Mouse (Mus musculus) limb, embryonic 12.5 days (tissue): ENCODE measurements around the gene Mfsd4b5. TPM values are rescaled to one million over a fixed set of nuclear protein-coding genes. Genes with fewer than 3 reads are reported as not detected.
"Not testable (repeated sequence)": the region's sequence is repeated elsewhere in the genome, so short reads cannot be mapped to it uniquely, and the experiment has no call there.

ENCODE experiments used
- ATAC-seq: fragments of 200-750 bp; cut with Nextera tagmentation; 2 replicates; pipeline ENCODE4 v1.8.0; 2017; ENCODE audit warnings: low read depth, moderate TSS enrichment; ENCODE audit not compliant: insufficient number of reproducible peaks, insufficient read depth, low FRiP score, low TSS enrichment
- H3K27ac ChIP-seq: fragments of 300-500 bp; sonication (generic); 2 replicates; pipeline ENCODE4 v1.5.1; 2016; ENCODE audit warnings: mild to moderate bottlenecking, moderate library complexity
- H3K27me3 ChIP-seq: fragments of 300-500 bp; sonication (generic); 2 replicates; pipeline ENCODE4 v1.6.1; 2016; ENCODE audit warnings: mild to moderate bottlenecking, moderate library complexity
- H3K36me3 ChIP-seq: fragments of 300-500 bp; sonication (generic); 2 replicates; pipeline ENCODE4 v1.6.1; 2016; ENCODE audit warnings: mild to moderate bottlenecking, moderate library complexity
- H3K4me1 ChIP-seq: fragments of 300-500 bp; sonication (generic); replicated peaks from 2 replicates; pipeline ENCODE4 v1.6.1; 2016
- H3K4me2 ChIP-seq: fragments of 300-500 bp; sonication (generic); 2 replicates; pipeline ENCODE4 v1.6.1; 2016; ENCODE audit warnings: mild to moderate bottlenecking, moderate library complexity
- H3K4me3 ChIP-seq: fragments of 300-500 bp; sonication (generic); replicated peaks from 2 replicates; pipeline ENCODE4 v1.5.1; 2016; ENCODE audit warnings: mild to moderate bottlenecking
- H3K9ac ChIP-seq: fragments of 300-500 bp; sonication (generic); replicated peaks from 2 replicates; pipeline ENCODE4 v1.6.1; 2016; ENCODE audit warnings: mild to moderate bottlenecking, moderate library complexity
- H3K9me3 ChIP-seq: fragments of 300-500 bp; sonication (generic); 2 replicates; pipeline ENCODE4 v1.6.1; 2016; ENCODE audit warnings: mild to moderate bottlenecking, moderate library complexity
- WGBS: fragments of 180-500 bp; shearing (Covaris S2); methylation state at CpG from one replicate; pipeline ENCODE4 v1.1.7; 2016; 5-methylcytosine and 5-hydroxymethylcytosine counted together
- polyA plus RNA-seq: library from polyadenylated mRNA; unstranded; fragments of >200 nt; fragmentation: Nextera tagmentation; extraction: Ambion mirVana; gene quantifications from 2 replicates; pipeline ENCODE4 v1.2.1, GENCODE M21; 2016

The Mfsd4b5 gene
- polyA plus RNA-seq, 1 experiment from 2014 or later: 0.11 TPM

DNA sequence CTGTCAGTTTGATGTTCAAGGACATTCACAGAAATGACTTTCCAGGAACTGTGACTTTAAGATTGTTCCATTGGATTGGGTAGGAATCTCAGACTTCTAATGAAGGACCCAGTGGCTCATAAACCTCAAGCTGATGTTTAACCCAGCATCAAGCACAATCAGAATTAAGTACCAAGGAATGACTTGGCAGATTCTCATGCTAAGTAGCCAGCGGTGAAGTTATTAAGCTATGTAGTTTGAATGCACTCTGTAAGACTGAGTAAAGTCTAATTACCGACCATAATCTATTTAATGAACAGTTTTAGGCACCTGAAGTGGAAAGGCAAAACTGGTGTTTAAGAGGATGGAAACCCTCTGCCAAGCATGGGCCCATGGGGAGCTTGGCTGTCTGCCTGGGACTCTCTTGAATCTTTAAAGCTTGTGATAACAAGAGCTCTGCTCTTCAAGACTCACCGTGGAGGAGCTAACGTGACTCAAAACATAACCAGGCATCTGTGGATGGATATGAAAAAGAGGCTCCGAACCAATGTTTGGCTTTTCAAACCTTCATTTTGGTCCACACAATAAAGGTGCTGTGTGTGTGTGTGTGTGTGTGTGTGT lies 31.9 kb upstream of the Mfsd4b5 start:
- Histone ChIP-seq H3K4me3 (no peak overlapping the region), H3K27me3 (no peaks in the 10 kb centered on the region), H3K9ac (no peak overlapping the region), H3K4me1 (0 out of 2 replicates have a peak, but pooled peaks cover 5% of the 10 kb centered on the region), H3K9me3 (no peaks in the 10 kb centered on the region), H3K36me3 (no peaks in the 10 kb centered on the region), H3K27ac (no peak overlapping the region), H3K4me2 (no peak overlapping the region)
- WGBS: 87% methylated on average over 5 of the region's 5 CpGs
- ATAC-seq: no peak

- H3K4me1 ChIP-seq: peaks cover 14% of the 10 kb centered on the region
- H3K4me3 ChIP-seq: no peak overlapping the region
- WGBS: 87% methylated on average over 11 of the region's 11 CpGs
- H3K27me3 ChIP-seq: 0 out of 2 replicates have a peak, but pooled peaks cover 3% of the 10 kb centered on the region
- no peak for ATAC-seq
- H3K36me3 ChIP-seq: no peaks in the 10 kb centered on the region
- H3K4me2 ChIP-seq: no peak overlapping the region
- no peaks in the 10 kb centered on the region for H3K9me3 ChIP-seq
- H3K27ac ChIP-seq: no peak overlapping the region
- no peak overlapping the region for H3K9ac ChIP-seq
These were observed 23.1 kb upstream of the Mfsd4b5 start for GRCm38 (mm10) chr10:40009591-40009990.

DNA sequence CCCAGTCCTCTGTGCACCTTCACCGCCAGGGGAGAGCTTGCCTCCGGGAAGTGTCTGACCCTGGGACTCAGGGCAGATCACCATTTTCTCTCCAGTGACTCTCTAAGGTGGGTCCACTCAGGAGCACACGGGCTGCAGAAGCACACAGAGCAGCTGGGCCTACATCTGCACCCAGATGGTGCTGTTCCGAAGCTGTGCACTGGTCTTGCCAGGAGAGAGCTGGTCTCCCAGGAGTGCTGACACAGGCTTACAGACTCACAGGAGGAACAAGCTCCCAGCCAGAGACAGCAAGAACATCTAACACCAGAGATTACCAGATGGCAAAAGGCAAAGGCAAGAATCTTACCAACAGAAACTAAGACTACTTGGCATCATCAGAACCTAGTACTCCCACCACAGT lies 22.4 kb upstream of the Mfsd4b5 start:
- not testable (repeated sequence) for H3K27ac ChIP-seq, H3K4me2 ChIP-seq, H3K9me3 ChIP-seq, H3K9ac ChIP-seq, H3K27me3 ChIP-seq, ATAC-seq, H3K4me3 ChIP-seq, H3K36me3 ChIP-seq
- H3K4me1 ChIP-seq: peaks cover 15% of the 10 kb centered on the region
- 69% methylated on average over 4 of the region's 4 CpGs for WGBS

- H3K4me2 ChIP-seq: no peak overlapping the region
- no peaks in the 10 kb centered on the region for H3K9me3 ChIP-seq
- H3K9ac ChIP-seq: no peak overlapping the region
- ATAC-seq: no peak
- H3K27ac ChIP-seq: no peak overlapping the region
- H3K36me3 ChIP-seq: no peaks in the 10 kb centered on the region
- H3K27me3 ChIP-seq: 0 out of 2 replicates have a peak, but pooled peaks cover 3% of the 10 kb centered on the region
- H3K4me1 ChIP-seq: peaks cover 15% of the 10 kb centered on the region
- H3K4me3 ChIP-seq: no peak overlapping the region
- 90% methylated on average over 4 of the region's 4 CpGs for WGBS
These were observed 21.5 kb upstream of the Mfsd4b5 start for GRCm38 (mm10) chr10:40007953-40008352.

GRCm38 (mm10) chr10:40006963-40007362 lies 20.5 kb upstream of the Mfsd4b5 start:
- 0 out of 2 replicates have a peak, but pooled peaks cover 3% of the 10 kb centered on the region for H3K27me3 ChIP-seq
- no peak overlapping the region for H3K4me3 ChIP-seq
- no peak overlapping the region for H3K27ac ChIP-seq
- no peak for ATAC-seq
- WGBS: 83% methylated on average over 10 of the region's 10 CpGs
- no peaks in the 10 kb centered on the region for H3K9me3 ChIP-seq
- no peaks in the 10 kb centered on the region for H3K36me3 ChIP-seq
- no peak overlapping the region for H3K4me2 ChIP-seq
- no peak overlapping the region for H3K9ac ChIP-seq
- H3K4me1 ChIP-seq: peaks cover 15% of the 10 kb centered on the region

GRCm38 (mm10) chr10:40000746-40001145 lies 14.3 kb upstream of the Mfsd4b5 start:
- WGBS: 95% methylated on average over 2 of the region's 2 CpGs

GRCm38 (mm10) chr10:39991155-39991554 lies 4.7 kb upstream of the Mfsd4b5 start:
- H3K27me3 ChIP-seq: no peaks in the 10 kb centered on the region; the same call in 1 of the 2 replicates
- H3K36me3 ChIP-seq: no peaks in the 10 kb centered on the region
- H3K9ac ChIP-seq: no peak overlapping the region
- no peaks in the 10 kb centered on the region for H3K4me1 ChIP-seq
- H3K4me3 ChIP-seq: no peak overlapping the region
- H3K9me3 ChIP-seq: no peaks in the 10 kb centered on the region
- no peak overlapping the region for H3K4me2 ChIP-seq
- WGBS: 80% methylated on average over 4 of the region's 4 CpGs
- no peak for ATAC-seq
- H3K27ac ChIP-seq: no peak overlapping the region

More at GRCm38 (mm10) chr10:40000746-40001145, 14.3 kb upstream of the Mfsd4b5 start:
- no peak overlapping the region for H3K9ac ChIP-seq
- H3K4me3 ChIP-seq: no peak overlapping the region
- H3K4me2 ChIP-seq: no peak overlapping the region
- H3K27ac ChIP-seq: no peak overlapping the region
- H3K27me3 ChIP-seq: no peaks in the 10 kb centered on the region
- H3K9me3 ChIP-seq: no peaks in the 10 kb centered on the region
- H3K36me3 ChIP-seq: no peaks in the 10 kb centered on the region
- H3K4me1 ChIP-seq: peaks cover 13% of the 10 kb centered on the region
- ATAC-seq: no peak

DNA sequence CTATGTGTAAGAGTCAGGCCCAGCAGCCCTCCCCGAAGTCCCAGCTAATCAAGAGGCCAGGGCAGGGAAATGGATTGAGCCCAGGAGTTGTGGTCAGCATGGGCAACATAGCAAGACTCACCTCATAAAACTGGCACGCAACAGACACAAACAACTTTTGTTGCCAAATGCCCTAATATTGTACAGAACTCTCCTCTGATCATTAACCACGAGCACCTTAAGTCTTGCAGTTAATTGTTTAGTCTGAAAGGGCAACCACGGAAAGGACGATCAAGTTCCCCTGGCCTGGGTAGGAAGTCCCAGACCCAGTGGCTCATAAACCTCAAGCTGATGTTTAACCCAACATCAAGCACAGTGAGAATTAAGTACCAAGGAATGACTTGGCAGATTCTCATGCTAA lies 3.8 kb downstream of the Mfsd4b5 start:
- Histone ChIP-seq H3K9ac (no peak overlapping the region), H3K4me1 (no peaks in the 10 kb centered on the region), H3K27ac (no peak overlapping the region), H3K36me3 (no peaks in the 10 kb centered on the region), H3K4me3 (no peak overlapping the region), H3K4me2 (no peak overlapping the region), H3K9me3 (peaks cover 8% of the 10 kb centered on the region), H3K27me3 (no peaks in the 10 kb centered on the region)
- ATAC-seq: no peak
- WGBS: 37% methylated on average over 5 of the region's 5 CpGs

DNA sequence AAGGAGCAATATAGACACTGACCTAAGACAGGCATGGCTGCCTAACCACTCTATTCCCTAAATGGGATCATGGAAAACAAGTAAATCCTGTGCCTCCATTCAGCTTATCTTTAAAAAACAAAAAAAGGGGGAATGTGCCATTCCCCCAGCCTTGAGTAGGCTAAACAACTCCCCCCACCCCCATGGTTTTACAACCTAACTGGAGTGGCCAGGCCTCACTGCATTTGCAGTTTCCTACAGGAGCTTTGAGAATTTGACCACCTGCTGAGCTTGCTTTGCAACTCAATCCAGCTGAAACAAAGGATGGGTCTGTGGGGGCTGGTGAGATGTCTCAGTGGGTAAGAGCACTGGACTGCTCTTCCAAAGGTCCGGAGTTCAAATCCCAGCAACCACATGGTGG lies 8.2 kb downstream of the Mfsd4b5 start:
- H3K4me2 ChIP-seq: no peak overlapping the region
- WGBS: 97% methylated on average over 1 of the region's 1 CpGs
- H3K36me3 ChIP-seq: no peaks in the 10 kb centered on the region
- no peaks in the 10 kb centered on the region for H3K4me1 ChIP-seq
- no peak for ATAC-seq
- no peak overlapping the region for H3K27ac ChIP-seq
- H3K9me3 ChIP-seq: peaks cover 14% of the 10 kb centered on the region
- no peaks in the 10 kb centered on the region for H3K27me3 ChIP-seq
- no peak overlapping the region for H3K9ac ChIP-seq
- no peak overlapping the region for H3K4me3 ChIP-seq

GRCm38 (mm10) chr10:39977346-39977745 lies 9.1 kb downstream of the Mfsd4b5 start:
- H3K4me1 ChIP-seq: no peaks in the 10 kb centered on the region
- H3K9ac ChIP-seq: no peak overlapping the region
- no peaks in the 10 kb centered on the region for H3K36me3 ChIP-seq
- WGBS: 92% methylated on average over 4 of the region's 4 CpGs
- H3K9me3 ChIP-seq: peaks cover 14% of the 10 kb centered on the region
- no peak for ATAC-seq
- no peak overlapping the region for H3K4me3 ChIP-seq
- H3K27me3 ChIP-seq: no peaks in the 10 kb centered on the region
- H3K4me2 ChIP-seq: no peak overlapping the region
- H3K27ac ChIP-seq: no peak overlapping the region

- Histone ChIP-seq H3K9ac (no peak overlapping the region), H3K36me3 (no peaks in the 10 kb centered on the region), H3K4me3 (no peak overlapping the region), H3K9me3 (peaks cover 14% of the 10 kb centered on the region), H3K27me3 (no peaks in the 10 kb centered on the region), H3K27ac (no peak overlapping the region), H3K4me2 (no peak overlapping the region), H3K4me1 (no peaks in the 10 kb centered on the region)
- no peak for ATAC-seq
- 49% methylated on average over 2 of the region's 2 CpGs for WGBS
These were observed 10.7 kb downstream of the Mfsd4b5 start for GRCm38 (mm10) chr10:39975771-39976170.

GRCm38 (mm10) chr10:39974982-39975381 lies 11.5 kb downstream of the Mfsd4b5 start:
- no peaks in the 10 kb centered on the region for H3K36me3 ChIP-seq
- H3K4me2 ChIP-seq: no peak overlapping the region
- no peak overlapping the region for H3K9ac ChIP-seq
- WGBS: 55% methylated on average over 11 of the region's 11 CpGs
- no peaks in the 10 kb centered on the region for H3K27me3 ChIP-seq
- H3K27ac ChIP-seq: no peak overlapping the region
- peaks cover 14% of the 10 kb centered on the region for H3K9me3 ChIP-seq
- ATAC-seq: no peak
- no peak overlapping the region for H3K4me3 ChIP-seq
- no peaks in the 10 kb centered on the region for H3K4me1 ChIP-seq
